Mouse (Mus musculus) right cerebral cortex, postnatal 10 days (tissue): ENCODE results near the gene Neu4.

Experiments
- DNase-seq, 2 experiments: peaks; one replicate each; pipeline ENCODE4 v3.0.0; 2021; ENCODE audit warnings: low spot score in 2 of 2

Neu4 gene

GRCm38 (mm10) chr1:94053530-94054216 lies 33.4 kb downstream of the Neu4 start:
- peak; percentile 84 to 89 for DNase-seq

DNA sequence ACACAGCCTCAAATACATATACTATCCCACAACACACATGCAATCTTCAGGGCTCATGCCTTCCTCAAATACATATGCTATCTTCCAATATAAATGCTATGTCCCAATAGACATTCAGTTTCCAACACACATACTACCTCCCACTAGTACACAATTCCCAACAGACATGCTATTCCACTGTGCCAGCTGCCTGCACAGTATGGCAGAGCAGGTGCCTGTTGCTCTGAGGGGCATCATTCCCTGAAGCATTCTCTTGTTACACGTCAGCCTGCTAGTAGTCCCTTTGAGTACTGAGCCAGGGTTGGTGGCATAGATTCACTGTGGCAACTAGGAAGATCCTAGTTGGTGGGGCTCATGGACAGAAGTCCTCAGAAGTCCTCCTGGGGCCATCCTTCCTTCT lies 34.2 kb downstream of the Neu4 start:
- peak in 1 of 2 experiments; percentile 32 for DNase-seq

DNA sequence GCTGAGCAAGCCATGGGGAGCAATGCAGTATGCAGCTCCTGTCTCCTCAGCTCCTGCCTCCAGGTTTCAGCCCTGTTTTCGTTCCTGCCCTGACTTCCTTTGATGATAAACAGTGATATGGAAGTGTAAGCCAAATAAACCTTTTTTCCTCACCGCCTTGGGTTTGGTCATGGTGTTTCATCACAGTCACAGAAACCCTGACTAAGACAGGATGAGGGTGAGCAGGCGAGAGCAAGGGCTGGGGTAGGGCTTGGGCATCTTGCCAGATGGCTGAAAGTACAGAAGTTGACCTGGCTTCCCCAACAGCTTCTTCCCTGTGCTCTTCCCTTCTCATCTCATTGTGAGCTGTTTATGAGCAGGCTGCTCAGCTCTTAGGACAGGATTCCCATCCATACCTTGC lies 35.7 kb downstream of the Neu4 start:
- DNase-seq: peak; percentile 41 to 47

DNA sequence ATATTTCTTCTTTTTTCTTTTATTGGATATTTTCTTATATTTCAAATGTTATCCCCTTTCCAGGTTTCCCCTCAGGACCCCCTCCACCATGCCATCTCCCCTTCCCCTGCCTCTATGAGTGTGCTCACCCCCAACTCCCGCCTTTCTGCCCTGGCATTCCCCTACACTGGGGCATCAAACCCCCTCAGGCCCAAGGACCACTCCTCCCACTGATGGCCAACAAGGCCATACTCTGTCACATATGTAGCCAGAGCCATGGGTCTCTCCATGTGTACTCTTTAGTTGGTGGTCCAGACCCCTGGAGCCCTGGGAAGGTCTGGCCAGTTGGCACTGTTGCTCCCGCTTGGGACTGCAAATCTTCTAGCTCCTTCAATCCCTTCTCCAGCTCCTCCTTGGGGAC lies 37.1 kb downstream of the Neu4 start:
- peak in 1 of 2 experiments; percentile 7 for DNase-seq

GRCm38 (mm10) chr1:94058281-94058680 lies 38.0 kb downstream of the Neu4 start:
- DNase-seq: peak in 1 of 2 experiments; percentile 4

- no peak for DNase-seq
Measured at GRCm38 (mm10) chr1:94074756-94075155, 54.5 kb downstream of the Neu4 start.

DNA sequence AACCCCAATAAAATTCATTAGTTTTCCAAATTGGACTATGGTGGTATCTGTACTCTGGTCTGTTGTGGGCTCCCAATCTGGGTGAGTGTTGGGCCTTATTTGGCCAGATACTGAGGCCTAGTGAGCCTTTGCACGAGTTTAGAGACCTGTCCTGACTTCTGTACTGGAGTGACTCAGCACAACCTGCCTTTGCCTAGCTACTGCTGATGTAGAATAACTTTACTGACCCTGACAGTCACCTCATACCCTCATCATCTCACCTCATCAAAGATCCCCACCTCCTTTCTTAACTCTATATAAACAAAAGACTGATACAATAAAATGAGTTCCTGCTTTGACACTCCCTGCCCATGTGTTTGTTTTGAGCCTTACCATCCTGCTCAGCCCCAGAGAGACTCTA lies 56.5 kb downstream of the Neu4 start:
- no peak for DNase-seq
